Mouse (Mus musculus) T-helper 1 cell (primary cell): Measurements from ENCODE around the gene Skint7.
"Not testable (repeated sequence)": the region's sequence is repeated elsewhere in the genome, so short reads cannot be mapped to it uniquely, and the experiment has no call there.

Source experiments
- in situ Hi-C: fragments of 300-600 bp; cut with MboI, MseI; formaldehyde crosslinking; loops from one replicate; pipeline ENCODE4 v1.15.1; 2025; ENCODE audit warnings: high pct_unique_total_duplicates

Gene Skint7

DNA sequence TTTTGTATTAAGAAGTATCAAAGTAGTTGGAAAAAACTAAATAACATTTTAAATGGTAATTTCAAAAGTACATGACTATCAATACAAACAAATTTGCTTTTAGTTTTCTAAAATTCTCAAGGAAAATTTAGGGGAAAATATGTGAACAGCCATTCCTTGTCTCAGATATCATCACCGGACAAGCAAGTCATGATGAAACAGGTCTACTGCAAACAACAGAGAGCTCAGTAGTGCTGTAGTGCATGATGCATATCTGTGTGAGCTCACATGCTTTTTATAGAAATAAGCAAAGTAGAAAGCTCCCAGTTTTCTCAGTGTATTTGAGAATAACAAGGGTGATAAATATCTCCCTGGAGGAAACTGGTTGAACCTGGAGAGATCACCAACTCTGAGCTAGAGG lies at the start of gene Skint7:
Gene Skint7, plus strand, starts transcription at position 301 of the 400 bp plus-strand sequence.
- in situ Hi-C loops, result no loop called here

DNA sequence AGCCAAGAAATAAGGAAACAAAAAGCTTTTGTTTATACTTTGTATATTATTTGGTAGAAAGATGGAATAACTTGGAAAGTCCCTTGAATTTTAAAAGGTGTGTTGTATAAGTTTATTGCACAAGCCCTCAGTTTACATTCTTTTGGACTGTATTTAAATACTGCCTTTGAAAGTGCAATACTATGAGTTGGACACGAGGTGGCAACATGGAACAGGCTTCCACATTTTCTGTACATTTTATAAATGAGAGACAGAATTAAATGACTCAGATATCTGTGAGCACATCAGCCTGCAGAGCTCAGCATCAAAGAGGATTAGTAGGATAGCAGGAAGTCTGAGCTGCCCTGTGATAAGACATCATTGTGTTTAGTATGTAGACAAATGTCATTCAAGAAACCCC lies 11.4 kb upstream of the Skint7 start:
- in situ Hi-C loops, result no loop called here

DNA sequence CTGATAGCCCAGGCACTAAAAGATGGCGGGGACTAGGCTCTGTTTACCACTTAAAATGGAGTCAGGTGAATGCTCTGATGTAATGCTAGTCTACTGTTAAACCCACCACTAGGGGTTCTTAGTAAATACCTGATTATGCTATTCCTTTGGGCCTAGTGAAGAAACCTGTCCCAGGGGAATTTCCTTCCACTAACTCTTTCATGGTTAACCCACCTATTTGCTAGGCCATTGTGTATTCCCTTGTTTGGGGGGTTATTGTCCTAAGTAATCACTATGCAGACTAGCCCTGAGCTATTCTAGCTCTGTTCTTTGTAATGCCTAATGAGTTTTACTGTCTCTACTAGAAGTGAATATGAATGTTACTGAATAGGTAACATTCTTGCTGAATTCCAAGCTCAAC lies 9.5 kb upstream of the Skint7 start:
- in situ Hi-C loops, result not testable (repeated sequence)

DNA sequence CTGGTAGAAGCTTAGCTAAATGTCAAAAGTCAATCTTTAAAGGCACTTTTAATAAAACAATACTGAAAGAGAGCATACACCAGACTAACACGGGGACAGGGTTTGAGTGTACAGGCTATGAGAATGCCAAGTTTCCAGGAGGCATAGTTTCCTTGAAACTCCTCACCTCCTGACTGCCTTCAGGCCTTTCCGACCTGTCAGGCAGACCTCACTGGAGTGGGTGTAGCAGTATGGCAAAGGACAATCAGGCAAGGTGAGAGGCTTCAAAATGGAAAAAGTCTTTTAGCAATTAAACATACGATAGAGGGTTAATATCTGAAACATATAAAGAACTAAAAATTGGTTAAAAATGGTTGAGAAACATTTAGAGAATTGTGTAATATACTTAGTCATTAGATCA lies 9.1 kb upstream of the Skint7 start:
- in situ Hi-C loops, result no loop called here

DNA sequence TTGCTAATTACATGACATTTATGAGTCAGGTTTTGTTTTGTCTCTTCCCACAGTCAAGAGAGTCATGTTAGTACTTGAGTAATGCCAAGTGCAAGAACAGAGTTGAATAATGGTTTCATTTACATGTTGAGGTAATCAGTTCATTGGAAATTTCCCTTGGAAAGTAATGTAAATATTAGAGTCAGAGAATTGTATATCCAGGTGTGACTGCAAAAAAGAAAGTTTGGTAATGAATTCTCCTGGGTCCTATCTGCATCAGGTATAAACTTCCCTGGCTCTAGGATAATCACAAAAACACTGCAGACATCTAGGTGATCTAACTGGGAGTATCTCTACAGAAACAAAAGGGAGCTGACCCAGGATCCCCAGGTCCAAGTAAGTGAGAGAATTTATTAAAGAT lies 33.2 kb downstream of the Skint7 start, which contains the start of gene Skint1:
Gene Skint1, plus strand, starts transcription at position 301 of the 400 bp plus-strand sequence.
- in situ Hi-C loops, result no loop called here
